Mouse (Mus musculus): Measurements from ENCODE around the gene Lrrc49.

DNA sequence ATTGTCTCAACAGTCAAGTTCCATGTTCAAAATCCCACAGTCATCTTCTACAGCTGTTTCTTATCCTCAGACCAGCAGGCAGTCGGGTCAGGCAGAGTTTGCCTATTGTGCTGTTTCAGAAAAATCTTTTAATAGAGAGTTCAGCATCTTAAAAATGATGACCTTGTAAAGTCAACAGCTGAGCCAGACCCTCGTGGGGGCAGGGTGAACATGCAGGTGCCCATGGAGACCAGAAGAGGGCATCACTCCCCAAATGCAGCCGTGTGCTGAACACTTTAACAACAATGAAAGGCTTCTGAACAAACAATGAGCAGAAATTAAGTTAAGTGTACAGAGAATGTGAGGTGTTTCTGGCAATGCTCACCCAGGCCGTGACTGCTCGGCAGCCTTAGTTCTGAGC, 27.9 kb upstream of the Lrrc49 start:
- TF ChIP-seq POLR2A (IDR thresholded peaks at IDR 0.05; ENCODE audit: low read depth, low read length) (no peak), CTCF (conservative IDR thresholded peaks at IDR 0.05; ENCODE audit: insufficient read depth, insufficient read length, low read depth, low read length) (no peak)
